ENCODE assay signal across 7 mouse cellular contexts in the genomic region with DNA sequence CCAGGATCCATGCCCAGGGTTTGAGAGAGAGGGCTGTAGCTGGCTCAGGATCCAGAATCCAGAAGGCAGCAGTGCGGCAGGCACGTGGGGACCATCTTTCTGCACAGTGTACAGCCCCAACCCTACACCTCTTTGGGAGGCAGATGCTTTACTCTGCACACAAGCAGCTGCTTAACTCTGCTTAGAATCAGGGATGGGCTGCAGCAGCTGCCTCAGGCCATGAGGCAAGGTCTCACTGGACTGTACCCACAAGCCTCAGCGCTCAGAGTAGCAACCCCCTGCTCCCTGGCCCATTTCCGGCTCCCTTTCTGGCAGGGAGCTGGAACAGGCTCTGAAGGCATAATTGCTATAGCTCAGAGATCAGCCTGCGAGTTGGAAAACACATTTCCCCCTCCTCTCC. TPM values are rescaled to one million over a fixed set of nuclear protein-coding genes. Genes with fewer than 3 reads are reported as not detected.
DNase-seq lines count a peak whose midpoint lies in the region; ATAC-seq and TF ChIP-seq lines count a peak whose summit lies in the region.

No protein-coding gene starts in this region.

- peak; percentile 15 for DNase-seq in right cerebral cortex, postnatal 4 days
- no peak for DNase-seq in right cerebral cortex, postnatal 10 days (ENCODE audit: low spot score in 2 of 2)
- peak; percentile 57 for DNase-seq in forebrain, postnatal 0 days
- DNase-seq in mesoderm, embryonic 11.5 days (ENCODE audit: low read depth, low spot score): peak; percentile 31
- no peak for DNase-seq in layer of hippocampus, adult 2 months (ENCODE audit: low spot score in 2 of 2)
- no peak for DNase-seq in urinary bladder, postnatal 36 days (ENCODE audit: low spot score in 2 of 2)
- DNase-seq in layer of hippocampus, postnatal 10 days (ENCODE audit: low spot score in 2 of 2): no peak

- H3K9me3 ChIP-seq in forebrain, postnatal 0 days (ENCODE audit: low read length): no peaks in the 10 kb centered on the region

- no peak overlapping the region for H3K4me2 ChIP-seq in forebrain, postnatal 0 days (ENCODE audit: low read depth)

- H3K27me3 ChIP-seq in forebrain, postnatal 0 days (ENCODE audit: insufficient read depth, low read length): no peaks in the 10 kb centered on the region

- no peaks in the 10 kb centered on the region for H3K36me3 ChIP-seq in forebrain, postnatal 0 days (ENCODE audit: insufficient read depth)

- H3K27ac ChIP-seq in forebrain, postnatal 0 days (ENCODE audit: low read depth, low read length): no peak overlapping the region
- H3K27ac ChIP-seq in layer of hippocampus, adult 2 months: no peak overlapping the region

- no peak for TF ChIP-seq CTCF in forebrain, postnatal 0 days (IDR thresholded peaks at IDR 0.05; ENCODE audit: low read depth)
- TF ChIP-seq CTCF in layer of hippocampus, adult 2 months (conservative IDR thresholded peaks at IDR 0.05): no peak

- no peak overlapping the region for H3K4me3 ChIP-seq in forebrain, postnatal 0 days (ENCODE audit: low read depth, low read length)
- no peak overlapping the region for H3K4me3 ChIP-seq in layer of hippocampus, adult 2 months

- ATAC-seq in forebrain, postnatal 0 days: peak; percentile 93

- H3K4me1 ChIP-seq in forebrain, postnatal 0 days (ENCODE audit: insufficient read depth): peaks cover 9% of the 10 kb centered on the region; the same call in 1 of the 2 replicates

- H3K9ac ChIP-seq in forebrain, postnatal 0 days: no peak overlapping the region

- 27% methylated on average over 5 of the region's 5 CpGs for WGBS in forebrain, postnatal 0 days

RNA-seq across cellular contexts. Expression of gene Ldlrad3, which starts 45.3 kb away (rescaled TPM):
- 20.9 and 23.4 TPM in 2 replicates for total RNA-seq in forebrain, postnatal 0 days (2014; rRNA removed)
- polyA plus RNA-seq in forebrain, postnatal 0 days (2015; fragmentation: Nextera tagmentation; extraction: Ambion mirVana): 14.5 and 20.9 TPM in 2 replicates
- 10 to 100 TPM in 1 of 2 experiments, 1 to 10 TPM in 1; 9.3 to 11.2 TPM for total RNA-seq in layer of hippocampus, adult 2 months (2021)
- total RNA-seq in layer of hippocampus, postnatal 10 days (2021): 10 to 100 TPM; 15.4 to 15.5 TPM

Comparison
In these comparisons a context has a peak if more than half of its experiments do, and no peak if none do; other contexts are left out.
1. DNase-seq: peak in right cerebral cortex, postnatal 4 days (single experiment), forebrain, postnatal 0 days (single experiment) and mesoderm, embryonic 11.5 days (single experiment); none in right cerebral cortex, postnatal 10 days (0 of 2), layer of hippocampus, adult 2 months (0 of 2), urinary bladder, postnatal 36 days (0 of 2) and layer of hippocampus, postnatal 10 days (0 of 2).